Mouse (Mus musculus): ENCODE measurements at regions not wholly inside any gene's neighbourhood (a gene's known extent, or its start where the extent isn't known, plus 50 kb on each side); places are given as distances from the start of the nearest gene placed in this dataset.
"Not testable (repeated sequence)": the region's sequence is repeated elsewhere in the genome, so short reads cannot be mapped to it uniquely, and the experiment has no call there.

- not testable (repeated sequence) for TF ChIP-seq ZMIZ1 (IDR thresholded peaks at IDR 0.05; ENCODE audit: low read depth, low read length); NRF1 (IDR thresholded peaks at IDR 0.05; ENCODE audit: low read depth, low read length); CTCF (conservative IDR thresholded peaks at IDR 0.05 in 1 of 2, IDR thresholded peaks at IDR 0.05 in 1 of 2; ENCODE audit: low read depth in 2 of 2, low read length in 2 of 2); ETS1 (conservative IDR thresholded peaks at IDR 0.05; ENCODE audit: low read depth, low read length); USF1 (IDR thresholded peaks at IDR 0.05; ENCODE audit: low read depth, low read length); POLR2A (IDR thresholded peaks at IDR 0.05; ENCODE audit: low read depth, low read length); PAX5 (IDR thresholded peaks at IDR 0.05; ENCODE audit: low read length); RCOR1 (conservative IDR thresholded peaks at IDR 0.05; ENCODE audit: low read depth, low read length)
Observed at GRCm38 (mm10) chr3:7682816-7683215, 1062.6 kb upstream of the 1700008P02Rik start.

Data from CH12.LX (cell line).